Mouse (Mus musculus) MEL (cell line): ENCODE data around the gene Gata3. TPM values are rescaled to one million over a fixed set of nuclear protein-coding genes. Genes with fewer than 3 reads are reported as not detected.

Source experiments
- DNase-seq: peaks from one replicate; pipeline ENCODE4 v3.0.0; 2011; ENCODE audit warnings: low read depth, low spot score
- H3K27ac ChIP-seq: 2 replicates; pipeline ENCODE4 v1.5.1; 2012; ENCODE audit warnings: low read depth, mild to moderate bottlenecking, control low read depth, low read length, moderate library complexity; ENCODE audit not compliant: control insufficient read depth
- H3K27me3 ChIP-seq, 2 experiments: fragments of 150-350 bp in 1 of 2; sonication (generic) in 1 of 2; 2 replicates each; pipeline ENCODE4 v1.6.1; 2012; ENCODE audit warnings: low read length in 2 of 2, mild to moderate bottlenecking in 2 of 2, improper control_type of control experiment in 1 of 2, moderate library complexity in 1 of 2; ENCODE audit not compliant: insufficient read depth in 2 of 2, control insufficient read depth in 1 of 2
- H3K36me3 ChIP-seq, 2 experiments: 2 replicates each; pipeline ENCODE4 v1.6.1; 2012 to 2014; ENCODE audit warnings: low read length in 2 of 2, improper control_type of control experiment in 1 of 2, inconsistent platforms in 1 of 2, mild to moderate bottlenecking in 1 of 2; ENCODE audit not compliant: insufficient read depth in 2 of 2, control insufficient read depth in 1 of 2
- H3K4me1 ChIP-seq, 2 experiments: fragments of 150-350 bp in 1 of 2; sonication (generic) in 1 of 2; 2 replicates each; pipeline ENCODE4 v1.6.1; 2012; ENCODE audit warnings: low read length in 2 of 2, improper control_type of control experiment in 1 of 2, mild to moderate bottlenecking in 1 of 2; ENCODE audit not compliant: insufficient read depth in 2 of 2, control insufficient read depth in 1 of 2
- H3K4me3 ChIP-seq, 2 experiments: fragments of 150-350 bp in 1 of 2; sonication (generic) in 1 of 2; 2 replicates each; pipeline ENCODE4 v1.5.1; 2012; ENCODE audit warnings: low read depth in 2 of 2, low read length in 2 of 2, mild to moderate bottlenecking in 2 of 2, moderate library complexity in 2 of 2, control low read depth in 1 of 2, improper control_type of control experiment in 1 of 2; ENCODE audit not compliant: control insufficient read depth in 1 of 2, insufficient read depth in 1 of 2
- H3K79me2 ChIP-seq: 2 replicates; pipeline ENCODE4 v1.6.1; 2012; ENCODE audit warnings: mild to moderate bottlenecking, low read length, moderate library complexity; ENCODE audit not compliant: control insufficient read depth, poor library complexity, insufficient read depth
- H3K9ac ChIP-seq: 2 replicates; pipeline ENCODE4 v1.6.1; 2012; ENCODE audit warnings: low read depth, mild to moderate bottlenecking, control low read depth, low read length, moderate library complexity; ENCODE audit not compliant: control insufficient read depth, poor library complexity, severe bottlenecking
- H3K9me3 ChIP-seq: fragments of 150-350 bp; sonication (generic); replicated peaks from 2 replicates; pipeline ENCODE4 v1.6.1; 2012; ENCODE audit warnings: mild to moderate bottlenecking, low read length, improper control_type of control experiment, moderate library complexity; ENCODE audit not compliant: insufficient read depth
- CHD1 ChIP-seq: IDR thresholded peaks from 2 replicates; pipeline ENCODE4 v1.6.1; 2012; ENCODE audit warnings: low read depth, mild to moderate bottlenecking, inconsistent platforms, low read length, improper control_type of control experiment
- CHD2 ChIP-seq: IDR thresholded peaks from 2 replicates; pipeline ENCODE4 v1.6.1; 2011; ENCODE audit warnings: low read length, improper control_type of control experiment
- E2F4 ChIP-seq: IDR thresholded peaks from 2 replicates; pipeline ENCODE4 v1.6.1; 2011; ENCODE audit warnings: low read depth, low read length, improper control_type of control experiment, borderline replicate concordance
- ELF1 ChIP-seq: IDR thresholded peaks from 2 replicates; pipeline ENCODE4 v1.6.1; 2014; ENCODE audit warnings: low read depth, mild to moderate bottlenecking, inconsistent platforms, low read length, improper control_type of control experiment, moderate library complexity
- EP300 ChIP-seq, 2 experiments: IDR thresholded peaks; 2 replicates each; pipeline ENCODE4 v1.6.1; 2011; ENCODE audit warnings: improper control_type of control experiment in 2 of 2, low read length in 2 of 2, low read depth in 1 of 2, mild to moderate bottlenecking in 1 of 2
- ETS1 ChIP-seq: IDR thresholded peaks from 2 replicates; pipeline ENCODE4 v1.6.1; 2012; ENCODE audit warnings: low read depth, mild to moderate bottlenecking, inconsistent platforms, low read length, improper control_type of control experiment, moderate library complexity
- GABPA ChIP-seq: IDR thresholded peaks from 2 replicates; pipeline ENCODE4 v1.6.1; 2012; ENCODE audit warnings: low read depth, mild to moderate bottlenecking, inconsistent platforms, low read length, improper control_type of control experiment, moderate library complexity
- GATA1 ChIP-seq: IDR thresholded peaks from 2 replicates; pipeline ENCODE4 v1.6.1; 2011; ENCODE audit warnings: low read depth, low read length, improper control_type of control experiment
- HCFC1 ChIP-seq: IDR thresholded peaks from 2 replicates; pipeline ENCODE4 v1.6.1; 2012; ENCODE audit warnings: low read depth, mild to moderate bottlenecking, inconsistent platforms, low read length, improper control_type of control experiment, moderate library complexity
- JUND ChIP-seq: IDR thresholded peaks from 2 replicates; pipeline ENCODE4 v1.6.1; 2011; ENCODE audit warnings: low read depth, mild to moderate bottlenecking, improper control_type of control experiment, low read length
- KAT2A ChIP-seq: conservative IDR thresholded peaks from 2 replicates; pipeline ENCODE4 v1.6.1; 2012; ENCODE audit warnings: low read depth, low read length, improper control_type of control experiment, inconsistent platforms
- MYB ChIP-seq: IDR thresholded peaks from 2 replicates; pipeline ENCODE4 v1.6.1; 2011; ENCODE audit warnings: mild to moderate bottlenecking, low read depth, low read length, improper control_type of control experiment
- NELFE ChIP-seq: IDR thresholded peaks from 2 replicates; pipeline ENCODE4 v1.6.1; 2011; ENCODE audit warnings: low read depth, low read length, improper control_type of control experiment
- POLR2A ChIP-seq, 2 experiments: IDR thresholded peaks; 2 replicates each; pipeline ENCODE4 v1.6.1; 2011 to 2012; ENCODE audit warnings: low read length in 2 of 2, mild to moderate bottlenecking in 2 of 2, control low read depth in 1 of 2, improper control_type of control experiment in 1 of 2, low read depth in 1 of 2, moderate library complexity in 1 of 2; ENCODE audit not compliant: control insufficient read depth in 1 of 2, insufficient read depth in 1 of 2, poor library complexity in 1 of 2
- POLR2AphosphoS5 ChIP-seq: IDR thresholded peaks from 2 replicates; pipeline ENCODE4 v1.6.1; 2012; ENCODE audit warnings: low read depth, borderline replicate concordance, mild to moderate bottlenecking, inconsistent platforms, low read length, moderate library complexity, mixed read lengths
- RAD21 ChIP-seq: IDR thresholded peaks from 2 replicates; pipeline ENCODE4 v1.6.1; 2011; ENCODE audit warnings: mild to moderate bottlenecking, low read depth, low read length, improper control_type of control experiment
- RCOR1 ChIP-seq: IDR thresholded peaks from 2 replicates; pipeline ENCODE4 v1.6.1; 2012; ENCODE audit warnings: low read depth, mild to moderate bottlenecking, inconsistent platforms, low read length, improper control_type of control experiment
- SIN3A ChIP-seq: IDR thresholded peaks from 2 replicates; pipeline ENCODE4 v1.6.1; 2012; ENCODE audit warnings: low read length, improper control_type of control experiment, inconsistent platforms
- TAL1 ChIP-seq: IDR thresholded peaks from 2 replicates; pipeline ENCODE4 v1.6.1; 2012; ENCODE audit warnings: mild to moderate bottlenecking, inconsistent platforms, low read length, moderate library complexity, mixed read lengths
- TBP ChIP-seq: IDR thresholded peaks from 2 replicates; pipeline ENCODE4 v1.8.0; 2011; ENCODE audit warnings: low read depth, low read length, improper control_type of control experiment
- TCF12 ChIP-seq: IDR thresholded peaks from 2 replicates; pipeline ENCODE4 v1.6.1; 2014; ENCODE audit warnings: low read depth, mild to moderate bottlenecking, inconsistent platforms, low read length, improper control_type of control experiment, moderate library complexity
- UBTF ChIP-seq: IDR thresholded peaks from 2 replicates; pipeline ENCODE4 v1.6.1; 2012; ENCODE audit warnings: low read depth, mild to moderate bottlenecking, inconsistent platforms, low read length, improper control_type of control experiment, moderate library complexity, borderline replicate concordance; ENCODE audit not compliant: insufficient read depth
- USF1 ChIP-seq: IDR thresholded peaks from 2 replicates; pipeline ENCODE4 v1.6.1; 2014; ENCODE audit warnings: low read depth, mild to moderate bottlenecking, inconsistent platforms, low read length, improper control_type of control experiment, moderate library complexity
- USF2 ChIP-seq, 2 experiments: IDR thresholded peaks; 2 replicates each; pipeline ENCODE4 v1.6.1; 2011 to 2012; ENCODE audit warnings: improper control_type of control experiment in 2 of 2, low read length in 2 of 2, borderline replicate concordance in 1 of 2, inconsistent platforms in 1 of 2, low read depth in 1 of 2, mild to moderate bottlenecking in 1 of 2; ENCODE audit not compliant: insufficient read depth in 1 of 2
- ZKSCAN1 ChIP-seq: IDR thresholded peaks from 2 replicates; pipeline ENCODE4 v1.6.1; 2012; ENCODE audit warnings: low read depth, mild to moderate bottlenecking, inconsistent platforms, low read length, improper control_type of control experiment, moderate library complexity
- ZNF384 ChIP-seq: IDR thresholded peaks from 2 replicates; pipeline ENCODE4 v1.6.1; 2012; ENCODE audit warnings: low read depth, mild to moderate bottlenecking, inconsistent platforms, low read length, improper control_type of control experiment
- polyA plus RNA-seq, 2 experiments: library from polyadenylated mRNA; stranded (reverse) in 1 of 2; unstranded in 1 of 2; fragments of >175 nt in 1 of 2; fragments of >200 nt in 1 of 2; gene quantifications; 2 replicates each; pipeline versions ENCODE4 v1.2.1 to v1.2.4; 2012; ENCODE audit warnings: low replicate concordance in 2 of 2, low read depth in 1 of 2; ENCODE audit not compliant: insufficient read length in 2 of 2, insufficient read depth in 1 of 2, missing spikeins in 1 of 2
- total RNA-seq: library from RNA; depleted of rRNA; stranded (reverse); fragments of 300-350 nt; gene quantifications from 2 replicates; pipeline ENCODE4 v1.2.3, GENCODE M21; 2012

Gene Gata3
- total and polyA plus RNA-seq, 3 experiments: 0.12 to 2.0 TPM; not detected in 1

- Histone ChIP-seq H3K36me3 (no peaks in the 10 kb centered on the region; a peak in 1 of 4 replicates), H3K27ac (no peak overlapping the region), H3K4me3 (no peak overlapping the region), H3K9me3 (no peaks in the 10 kb centered on the region), H3K79me2 (no peaks in the 10 kb centered on the region), H3K27me3 (no peaks in the 10 kb centered on the region), H3K4me1 (peaks cover 0 to 3% of the 10 kb centered on the region in 2 experiments; a peak in 1 of 4 replicates), H3K9ac (no peak overlapping the region)
- TF ChIP-seq POLR2A (IDR thresholded peaks at IDR 0.05; ENCODE audit: control insufficient read depth in 1 of 2, insufficient read depth in 1 of 2, low read depth in 1 of 2, low read length in 2 of 2, poor library complexity in 1 of 2): no peak
- no peak for TF ChIP-seq UBTF
- TF ChIP-seq KAT2A: no peak
- no peak for TF ChIP-seq ZKSCAN1
- no peak for TF ChIP-seq EP300 (IDR thresholded peaks at IDR 0.05; ENCODE audit: low read depth in 1 of 2, low read length in 2 of 2)
- TF ChIP-seq ELF1: no peak
- TF ChIP-seq HCFC1: no peak
- no peak for TF ChIP-seq RCOR1
- no peak for TF ChIP-seq JUND
- no peak for TF ChIP-seq GATA1
- no peak for TF ChIP-seq RAD21
- no peak for TF ChIP-seq USF1
- no peak for TF ChIP-seq POLR2AphosphoS5
- TF ChIP-seq TCF12: no peak
- no peak for DNase-seq
Measured at GRCm38 (mm10) chr2:9886921-9887610, 2.8 kb downstream of the Gata3 start.

- Histone ChIP-seq H3K27me3 (no peaks in the 10 kb centered on the region), H3K27ac (no peak overlapping the region), H3K36me3 (no peaks in the 10 kb centered on the region; a peak in 1 of 4 replicates), H3K4me3 (no peak overlapping the region), H3K9ac (no peak overlapping the region), H3K79me2 (no peaks in the 10 kb centered on the region), H3K9me3 (no peaks in the 10 kb centered on the region), H3K4me1 (peaks cover 0 to 3% of the 10 kb centered on the region in 2 experiments; a peak in 1 of 4 replicates)
- DNase-seq: no peak
- TF ChIP-seq TBP: no peak
- TF ChIP-seq ZNF384: no peak
- TF ChIP-seq TAL1: no peak
- TF ChIP-seq CHD1: no peak
- TF ChIP-seq RAD21: no peak
- TF ChIP-seq SIN3A: no peak
- TF ChIP-seq HCFC1: no peak
- no peak for TF ChIP-seq UBTF
- no peak for TF ChIP-seq KAT2A
- no peak for TF ChIP-seq NELFE
- TF ChIP-seq USF2 (IDR thresholded peaks at IDR 0.05; ENCODE audit: borderline replicate concordance in 1 of 2, insufficient read depth in 1 of 2, low read depth in 1 of 2, low read length in 2 of 2): no peak
- TF ChIP-seq E2F4: no peak
- no peak for TF ChIP-seq ETS1
- no peak for TF ChIP-seq CHD2
- no peak for TF ChIP-seq MYB
- no peak for TF ChIP-seq GATA1
- no peak for TF ChIP-seq GABPA
- no peak for TF ChIP-seq ZKSCAN1
Measured at GRCm38 (mm10) chr2:9886031-9886430, 3.8 kb downstream of the Gata3 start.
